Mouse (Mus musculus) erythroblast, adult 5-6 weeks (primary cell): ENCODE measurements at regions not wholly inside any gene's neighbourhood (a gene's known extent, or its start where the extent isn't known, plus 50 kb on each side); places are given as distances from the start of the nearest gene placed in this dataset.

Experiments used
- ATAC-seq: replicated peaks from 2 replicates; pipeline ENCODE4 v1.8.0; 2016; ENCODE audit warnings: moderate number of reproducible peaks, mild to moderate bottlenecking, moderate TSS enrichment, inconsistent platforms; ENCODE audit not compliant: poor library complexity, low FRiP score, severe bottlenecking

DNA sequence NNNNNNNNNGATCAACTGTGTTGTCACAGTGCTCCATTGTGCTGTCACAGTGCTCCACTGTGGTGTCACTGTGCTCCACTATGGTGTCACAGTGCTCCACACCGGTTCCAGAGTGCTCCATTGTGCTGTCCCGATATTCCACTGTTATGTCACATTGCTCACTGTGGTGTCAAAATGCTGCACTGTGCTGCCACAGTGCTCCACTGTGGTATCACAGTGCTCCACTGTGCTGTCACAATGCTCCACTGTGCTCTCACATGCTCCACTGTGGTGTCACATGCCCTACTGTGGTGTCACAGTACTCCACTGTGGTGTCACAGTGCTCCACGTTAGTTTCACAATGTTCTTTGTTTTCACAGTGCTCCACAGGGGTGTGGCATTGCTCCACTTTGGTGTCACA is 359.3 kb upstream of the Olfr161 start:
- peak; percentile 67; the same call in 1 of the 2 replicates for ATAC-seq

DNA sequence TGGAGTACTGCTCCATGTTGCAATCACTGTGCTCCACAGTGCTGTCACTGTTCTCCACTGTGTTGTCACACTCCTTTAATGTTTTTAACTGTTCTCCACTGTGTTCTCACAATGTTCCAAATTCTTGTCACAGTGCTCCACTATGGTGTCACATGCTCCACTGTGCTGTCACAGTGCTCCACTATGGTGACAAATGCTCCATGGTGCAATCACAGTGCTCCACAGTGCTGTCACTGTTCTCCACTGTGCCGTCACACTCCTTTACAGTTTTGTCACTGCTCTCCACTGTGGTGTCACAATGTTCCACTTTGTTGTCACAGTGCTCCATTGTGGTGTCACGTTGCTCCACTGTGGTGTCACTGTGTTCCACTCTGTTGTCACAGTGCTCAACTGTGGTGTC is 358.2 kb upstream of the Olfr161 start:
- no peak for ATAC-seq

DNA sequence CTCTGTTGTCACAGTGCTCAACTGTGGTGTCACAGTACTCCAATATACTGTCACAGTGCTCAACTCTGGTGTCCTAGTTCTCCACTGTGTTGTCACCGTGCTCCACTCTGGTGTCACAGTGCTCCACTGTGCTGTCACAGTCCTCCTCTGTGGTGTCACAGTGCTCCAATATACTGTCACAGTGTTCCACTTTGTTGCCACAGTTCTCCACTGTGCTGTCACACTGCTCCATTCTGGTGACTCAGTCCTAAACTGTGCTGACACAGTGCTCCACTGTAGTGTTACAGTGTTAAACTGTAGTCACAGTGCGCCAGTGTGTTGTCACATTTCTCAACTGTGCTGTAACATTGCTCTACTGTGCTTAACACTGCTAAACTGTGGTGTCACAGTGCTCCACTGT is 356.8 kb upstream of the Olfr161 start:
- no peak for ATAC-seq

DNA sequence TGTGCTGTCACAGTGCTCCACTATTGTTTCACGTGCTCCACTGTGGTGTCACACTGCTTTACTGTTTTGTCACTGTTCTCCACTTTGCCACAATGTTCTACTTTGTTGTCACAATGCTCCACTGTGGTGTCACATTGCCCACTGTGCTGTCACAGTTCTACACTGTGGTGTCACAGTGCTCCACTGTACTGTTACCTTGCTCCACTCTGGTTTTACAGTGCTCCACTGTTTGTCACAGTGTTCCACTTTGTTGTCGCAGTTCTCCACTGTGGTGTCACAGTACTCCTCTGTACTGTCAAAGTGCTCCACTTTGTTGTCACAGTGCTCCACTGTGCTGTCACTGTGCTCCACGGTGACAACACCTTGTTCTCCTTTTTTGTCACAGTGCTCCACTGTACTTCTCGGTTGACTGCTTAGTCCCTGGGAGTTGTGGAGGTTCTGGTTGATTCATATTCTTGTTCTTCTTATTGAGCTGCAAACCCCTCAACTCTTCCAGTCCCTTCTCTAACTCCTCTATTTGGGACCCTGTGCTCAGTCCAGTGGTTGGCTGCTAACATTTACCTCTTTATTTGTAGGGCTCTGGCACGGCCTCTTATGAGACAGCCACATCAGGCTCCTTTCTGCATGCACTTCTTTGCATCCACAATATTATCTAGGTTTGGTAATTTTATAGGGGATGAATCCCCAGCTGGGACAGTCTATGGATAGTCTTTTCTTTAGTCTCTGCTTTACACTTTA is 349.7 kb upstream of the Olfr161 start:
- no peak for ATAC-seq

DNA sequence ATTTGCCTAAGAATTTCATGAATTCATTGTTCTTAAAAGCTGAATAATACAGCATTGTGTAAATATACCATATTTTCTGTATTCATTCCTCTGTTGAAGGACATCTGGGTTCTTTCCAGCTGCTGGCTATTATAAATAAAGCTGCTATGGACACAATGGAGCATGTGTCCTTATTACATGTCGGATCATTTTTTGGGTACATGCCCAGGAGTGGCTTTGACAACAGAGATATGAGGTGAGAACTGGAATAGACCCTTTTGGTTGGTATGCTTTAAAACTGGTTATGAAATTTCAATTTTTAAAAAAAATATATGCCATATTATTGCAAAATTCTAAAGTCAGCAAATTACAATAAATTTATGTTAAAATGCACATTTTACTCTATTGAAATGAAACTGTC is 348.9 kb upstream of the Olfr161 start:
- ATAC-seq, result no peak

DNA sequence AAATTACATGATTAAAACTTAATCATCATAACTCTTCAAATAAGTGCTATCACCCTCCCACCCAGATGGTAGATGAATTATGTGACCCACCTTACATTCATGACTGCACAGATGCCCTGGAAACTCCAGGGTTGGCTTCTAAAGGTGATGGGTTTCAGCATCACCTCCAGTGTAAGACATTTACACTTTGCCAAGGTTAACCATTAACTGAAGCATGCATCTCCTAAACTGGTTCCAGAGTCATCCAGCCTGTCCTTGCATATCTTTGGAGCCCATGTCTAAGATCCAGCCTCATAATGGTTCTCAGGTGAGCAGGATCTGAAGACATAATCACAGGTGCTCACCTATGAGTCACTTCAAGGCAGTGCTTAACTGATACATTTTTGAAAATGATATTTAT is 344.4 kb upstream of the Olfr161 start:
- peak; percentile 48; the same call in 1 of the 2 replicates for ATAC-seq

DNA sequence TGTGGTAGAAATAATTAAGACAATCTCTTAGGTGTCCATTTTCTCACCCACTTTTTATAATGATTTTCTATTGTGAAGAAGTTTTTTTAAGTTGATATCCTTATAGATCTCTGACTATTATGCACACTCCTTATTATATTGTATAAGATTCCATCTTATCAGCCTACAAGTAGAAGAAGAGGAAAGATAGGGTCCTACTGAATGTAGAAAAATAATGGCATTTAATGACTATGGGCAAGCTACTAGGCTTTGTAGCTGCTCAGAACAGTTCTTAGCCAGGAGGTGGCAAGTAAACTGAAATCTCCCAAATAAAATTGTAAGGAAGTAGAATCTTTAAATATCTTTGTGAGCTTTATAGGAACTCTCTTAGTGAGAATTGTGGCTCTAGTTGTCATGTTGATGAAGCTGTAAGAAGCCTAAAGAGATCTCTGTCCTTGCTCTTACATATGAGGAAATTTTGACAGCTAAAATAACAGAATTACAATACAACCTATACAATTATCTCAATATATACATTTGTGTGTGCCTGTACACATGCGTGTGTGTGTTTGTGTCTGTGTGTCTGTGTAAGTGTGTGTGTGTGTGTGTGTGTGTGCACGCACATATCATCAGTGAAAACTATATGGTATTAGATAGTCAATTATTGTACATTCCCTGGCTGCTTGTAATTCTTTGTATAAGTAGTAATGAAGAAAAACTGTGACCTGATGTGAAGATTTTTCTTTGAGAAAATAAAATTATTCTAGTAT is 343.7 kb upstream of the Olfr161 start:
- ATAC-seq, result peak; percentile 54; the same call in 1 of the 2 replicates

DNA sequence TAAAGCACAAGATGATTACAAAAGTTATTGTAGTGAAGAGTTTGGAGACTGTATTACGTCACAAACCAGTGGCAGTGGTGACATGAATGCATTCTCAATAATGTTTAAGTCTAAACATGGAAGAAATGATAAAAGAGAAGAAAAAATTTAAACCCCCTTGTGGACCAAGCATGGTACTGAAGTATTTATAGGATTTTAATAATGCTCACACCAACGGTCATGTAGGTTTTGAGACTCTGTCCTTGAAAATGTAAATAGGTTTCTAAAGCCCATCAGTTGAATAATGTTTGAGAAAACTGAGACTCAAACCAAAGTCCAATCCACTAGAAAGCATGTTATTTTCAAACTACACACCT is 343.1 kb upstream of the Olfr161 start:
- no peak for ATAC-seq

DNA sequence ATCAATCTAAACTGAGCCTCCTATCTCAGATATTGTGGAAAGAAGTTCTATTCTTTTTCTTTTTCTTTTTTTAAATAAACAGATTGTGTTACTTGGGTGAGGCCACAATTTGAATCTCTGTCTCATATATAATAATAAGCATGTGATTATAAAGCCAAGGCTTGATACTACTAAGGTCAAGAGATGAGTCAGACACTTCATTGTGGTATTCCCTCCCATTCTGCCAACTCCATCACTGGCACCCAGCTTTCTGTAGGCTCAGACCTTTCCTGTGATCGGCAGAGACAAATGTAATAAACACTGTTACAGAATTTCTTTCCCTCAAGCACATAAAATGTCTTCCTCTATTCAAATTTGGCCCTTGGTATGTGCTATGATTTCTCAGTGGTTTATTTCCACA is 337.0 kb upstream of the Olfr161 start:
- no peak for ATAC-seq

DNA sequence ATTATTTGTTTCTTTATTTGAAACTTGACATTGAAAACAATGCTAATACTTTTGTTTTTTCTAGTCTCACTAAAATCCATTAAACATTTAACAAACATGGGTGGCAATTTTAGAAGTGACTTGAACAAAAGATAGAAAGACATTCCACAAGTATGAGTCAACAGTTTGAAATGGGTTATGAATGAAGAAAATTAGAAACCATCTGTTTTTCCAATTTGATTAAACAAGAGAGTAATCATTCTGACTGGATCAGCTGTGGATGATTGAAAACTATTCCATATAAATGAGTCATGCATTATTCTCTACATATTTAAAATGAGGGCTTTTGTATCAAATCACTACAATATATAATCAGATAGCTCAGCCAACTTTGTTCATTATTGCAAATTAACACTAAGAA is 334.8 kb upstream of the Olfr161 start:
- no peak for ATAC-seq

DNA sequence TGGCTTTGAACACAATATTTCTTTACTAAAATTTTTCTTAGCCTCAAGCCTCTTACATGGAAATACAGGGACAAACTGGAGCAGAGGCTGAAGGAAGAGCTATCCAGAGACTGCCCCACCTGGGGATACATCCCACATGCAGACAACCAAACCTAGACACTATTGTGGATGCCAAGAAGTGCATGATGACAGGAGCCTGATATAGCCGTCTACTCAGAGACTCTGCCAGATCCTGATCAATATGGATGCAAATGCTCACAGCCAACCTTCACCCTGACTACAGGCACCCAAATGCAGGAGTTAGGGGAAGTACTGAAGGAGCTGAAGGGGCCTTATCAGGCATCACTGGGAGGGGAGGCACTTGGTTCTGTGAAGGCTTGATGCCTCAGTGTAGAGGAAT is 325.5 kb upstream of the Olfr161 start:
- ATAC-seq, result no peak

DNA sequence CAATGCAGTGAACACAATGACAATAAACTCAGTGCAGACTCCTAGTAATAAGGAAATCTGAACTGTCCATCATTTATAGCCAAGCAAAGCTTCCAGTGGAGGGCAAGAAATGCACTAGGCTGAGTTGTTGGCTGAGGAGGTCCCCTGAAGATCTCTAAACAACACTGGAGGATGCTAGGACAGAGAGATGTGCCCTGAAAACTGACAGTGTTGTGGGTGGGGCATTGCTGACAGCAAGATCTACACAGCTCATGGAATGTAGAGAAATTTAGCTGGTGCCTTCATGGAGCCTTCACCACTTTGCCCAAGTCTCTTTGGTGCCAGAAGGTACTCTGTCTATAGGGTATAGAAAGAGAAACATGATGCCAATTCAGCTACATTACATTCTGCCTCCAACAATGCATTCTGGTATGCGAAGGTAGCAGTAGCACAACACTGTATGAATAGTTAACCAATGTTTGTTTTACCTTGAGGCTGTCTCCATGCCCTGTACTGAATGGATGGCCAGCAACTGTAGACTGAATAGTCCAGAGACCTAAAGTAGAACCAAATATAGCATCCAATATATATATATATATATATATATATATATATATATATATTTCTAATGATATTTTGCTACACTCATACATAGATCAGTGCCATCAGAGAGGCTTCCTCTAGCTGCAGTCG is 318.9 kb upstream of the Olfr161 start:
- no peak for ATAC-seq

DNA sequence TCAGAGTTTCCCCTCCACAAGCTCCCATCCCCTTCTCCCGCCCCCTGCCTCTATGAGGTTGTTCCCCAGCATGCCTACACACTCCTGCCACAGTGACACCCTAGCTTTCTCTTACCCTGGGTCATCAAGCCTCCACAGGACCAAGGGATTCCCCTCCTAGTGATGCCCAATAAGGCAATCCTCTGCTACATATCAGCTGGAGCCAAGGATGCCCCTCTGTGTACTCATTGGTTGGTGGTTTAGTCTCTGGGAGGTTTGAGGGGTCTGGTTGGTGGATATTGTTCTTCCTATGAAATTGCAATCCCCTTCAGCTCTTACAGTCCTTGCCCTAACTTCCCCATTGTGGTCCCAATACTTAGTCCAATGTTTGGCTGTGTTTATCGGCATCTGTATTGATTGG is 317.4 kb upstream of the Olfr161 start:
- no peak for ATAC-seq
